Mouse (Mus musculus): ENCODE data around the gene Usp21.

GRCm38 (mm10) chr1:171320151-171320550 is 32.4 kb upstream of the Usp21 start:
- TF ChIP-seq CTCF (IDR thresholded peaks at IDR 0.05; ENCODE audit: low read depth) (no peak), EP300 (IDR thresholded peaks at IDR 0.05; ENCODE audit: low read depth) (no peak)
